Mouse (Mus musculus) CH12.LX (cell line): ENCODE data around the gene Morc2a.

Source experiments
- CHD2 ChIP-seq: IDR thresholded peaks from 2 replicates; pipeline ENCODE4 v1.6.1; 2011; ENCODE audit warnings: low read length, improper control_type of control experiment
- MAZ ChIP-seq: IDR thresholded peaks from 2 replicates; pipeline ENCODE4 v1.6.1; 2012; ENCODE audit warnings: low read depth, mild to moderate bottlenecking, inconsistent platforms, low read length, improper control_type of control experiment, moderate library complexity

DNA sequence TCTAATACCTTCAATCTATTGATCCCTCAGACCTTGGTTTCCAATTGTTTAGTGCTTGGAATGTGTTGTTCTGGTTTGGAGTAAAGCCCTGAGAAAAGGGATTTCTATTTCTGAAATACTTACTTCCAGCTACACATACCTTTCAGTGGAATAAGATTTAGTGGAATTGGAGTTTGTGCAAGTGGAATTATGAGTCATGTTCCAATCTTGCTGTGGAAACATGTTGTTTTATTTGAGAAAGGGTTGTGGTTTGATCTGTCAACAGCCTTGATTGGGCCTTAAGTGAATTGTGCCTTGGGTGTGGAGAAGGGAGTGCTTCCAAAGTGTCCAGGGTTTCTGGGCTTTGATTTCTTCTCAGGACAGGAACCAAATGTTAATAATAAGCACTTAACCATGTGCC lies 20.9 kb downstream of the Morc2a start:
- TF ChIP-seq MAZ (no peak), CHD2 (no peak)
